Mouse (Mus musculus) hindbrain, embryonic 11.5 days (tissue): ENCODE data around the gene Sell. TPM values are rescaled to one million over a fixed set of nuclear protein-coding genes. Genes with fewer than 3 reads are reported as not detected.
A peak's percentile ranks its signal among the peaks of the same experiment; 100 is the strongest.

Experiments used
- ATAC-seq: fragments of 200-750 bp; cut with Nextera tagmentation; 2 replicates; pipeline ENCODE4 v1.8.0; 2017; ENCODE audit warnings: mild to moderate bottlenecking, moderate TSS enrichment, moderate library complexity; ENCODE audit not compliant: low FRiP score
- DNase-seq: peaks from one replicate; pipeline ENCODE4 v3.0.0-alpha.2; 2015; ENCODE audit warnings: low spot score
- H3K27ac ChIP-seq: fragments of 300-500 bp; sonication (generic); 2 replicates; pipeline ENCODE4 v1.5.1; 2014; ENCODE audit warnings: mild to moderate bottlenecking, low read depth, low read length
- H3K27me3 ChIP-seq: fragments of 300-500 bp; sonication (generic); 2 replicates; pipeline ENCODE4 v1.6.1; 2014; ENCODE audit warnings: mild to moderate bottlenecking, low read length, moderate library complexity, mixed read lengths; ENCODE audit not compliant: control insufficient read depth, insufficient read depth
- H3K36me3 ChIP-seq: fragments of 300-500 bp; sonication (generic); 2 replicates; pipeline ENCODE4 v1.6.1; 2014; ENCODE audit warnings: mild to moderate bottlenecking, low read length, moderate library complexity, mixed read lengths; ENCODE audit not compliant: control insufficient read depth, insufficient read depth
- H3K4me1 ChIP-seq: fragments of 300-500 bp; sonication (generic); replicated peaks from 2 replicates; pipeline ENCODE4 v1.6.1; 2014; ENCODE audit warnings: low read length, mixed read lengths; ENCODE audit not compliant: control insufficient read depth, insufficient read depth
- H3K4me2 ChIP-seq: fragments of 300-500 bp; sonication (generic); replicated peaks from 2 replicates; pipeline ENCODE4 v1.6.1; 2014; ENCODE audit warnings: mild to moderate bottlenecking, low read depth, low read length
- H3K4me3 ChIP-seq: fragments of 300-500 bp; sonication (generic); 2 replicates; pipeline ENCODE4 v1.5.1; 2014; ENCODE audit warnings: low read depth, low read length
- H3K9ac ChIP-seq: fragments of 300-500 bp; sonication (generic); 2 replicates; pipeline ENCODE4 v1.6.1; 2014; ENCODE audit warnings: low read depth, low read length
- H3K9me3 ChIP-seq: fragments of 300-500 bp; sonication (generic); 2 replicates; pipeline ENCODE4 v1.6.1; 2016; ENCODE audit warnings: low read length; ENCODE audit not compliant: control insufficient read depth
- WGBS: fragments of 180-500 bp; shearing (Covaris S2); extraction: QIAGEN DNeasy Blood & Tissue Kit; methylation state at CpG from one replicate; pipeline ENCODE4 v1.1.7; 2014; 5-methylcytosine and 5-hydroxymethylcytosine counted together
- polyA plus RNA-seq: library from polyadenylated mRNA; unstranded; fragments of >200 nt; fragmentation: Nextera tagmentation; extraction: Ambion mirVana; gene quantifications from 2 replicates; pipeline ENCODE4 v1.2.1, GENCODE M21; 2014

Gene Sell
- polyA plus RNA-seq, 1 experiment from 2014 or later: not detected

DNA sequence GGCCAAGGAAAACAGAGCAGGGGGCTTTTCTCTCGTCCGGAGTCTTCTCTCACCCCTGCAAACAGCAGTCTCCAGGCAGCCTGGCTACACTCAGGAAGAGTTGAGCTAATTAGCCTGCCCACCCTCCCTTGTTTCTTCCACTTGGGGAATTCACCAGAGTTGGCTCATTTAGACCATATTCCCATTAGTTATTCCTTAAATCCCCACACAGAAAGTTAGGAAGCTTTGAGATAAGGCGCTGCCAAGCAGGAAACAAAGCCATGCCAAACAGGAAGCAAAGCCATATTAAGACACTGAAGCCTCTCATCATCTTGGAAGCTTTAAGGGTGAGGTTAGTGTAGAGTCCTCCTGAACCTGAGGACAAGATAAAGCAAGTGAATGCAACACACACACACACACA, 18.2 kb upstream of the Sell start:
- H3K4me1 ChIP-seq: no peaks in the 10 kb centered on the region
- no peaks in the 10 kb centered on the region for H3K9me3 ChIP-seq
- DNase-seq (no peak), ATAC-seq (no peak)
- H3K27me3 ChIP-seq: no peaks in the 10 kb centered on the region
- 81% methylated on average over 3 of the region's 3 CpGs for WGBS
- H3K27ac ChIP-seq: no peak overlapping the region
- H3K4me2 ChIP-seq: no peak overlapping the region
- H3K9ac ChIP-seq: no peak overlapping the region
- no peak overlapping the region for H3K4me3 ChIP-seq
- no peaks in the 10 kb centered on the region for H3K36me3 ChIP-seq

- H3K27me3 ChIP-seq: no peaks in the 10 kb centered on the region
- H3K4me3 ChIP-seq: no peak within 1 kb of the TSS
- no peak for ATAC-seq
- H3K4me2 ChIP-seq: no peak within 1 kb of the TSS
- WGBS: 83% methylated on average over 5 of the region's 5 CpGs
- no peak within 1 kb of the TSS for H3K27ac ChIP-seq
- no peaks in the 10 kb centered on the region for H3K36me3 ChIP-seq
- no peaks in the 10 kb centered on the region for H3K9me3 ChIP-seq
- H3K9ac ChIP-seq: no peak within 1 kb of the TSS
- DNase-seq: no peak
- no peaks in the 10 kb centered on the region for H3K4me1 ChIP-seq
These were observed 13.8 kb upstream of the Sell start, which contains the start of gene Sele for GRCm38 (mm10) chr1:164047934-164048333. Sele (plus strand) TSS chr1:164048234.

GRCm38 (mm10) chr1:164053561-164053960, 8.2 kb upstream of the Sell start:
- 97% methylated on average over 9 of the region's 9 CpGs for WGBS
- ATAC-seq: no peak
- no peak for DNase-seq

DNA sequence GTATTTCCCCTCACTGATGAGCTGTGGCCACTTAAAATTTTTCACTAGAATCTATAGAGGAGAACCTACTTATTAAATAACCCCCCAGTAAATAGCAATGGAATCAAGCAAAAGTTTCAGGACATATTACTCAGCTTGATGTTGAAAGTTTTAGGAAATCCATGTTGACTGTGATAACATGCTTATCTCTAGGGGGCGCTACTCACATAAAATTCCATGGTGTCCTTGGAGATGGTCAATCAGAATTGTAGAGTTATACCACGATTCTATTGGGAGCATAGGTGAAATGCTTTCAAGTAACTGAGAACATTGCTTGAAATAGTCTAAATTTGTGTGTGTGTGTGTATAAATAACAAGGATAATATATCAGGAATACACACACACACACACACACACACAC, 7.0 kb upstream of the Sell start:
- DNase-seq (no peak), ATAC-seq (no peak)
- no peak overlapping the region for H3K4me2 ChIP-seq
- H3K27ac ChIP-seq: no peak overlapping the region
- no peaks in the 10 kb centered on the region for H3K27me3 ChIP-seq
- no peak overlapping the region for H3K4me3 ChIP-seq
- H3K9ac ChIP-seq: no peak overlapping the region
- no peaks in the 10 kb centered on the region for H3K4me1 ChIP-seq
- 47% methylated on average over 2 of the region's 2 CpGs for whole genome bisulfite sequencing
- H3K9me3 ChIP-seq: no peaks in the 10 kb centered on the region
- H3K36me3 ChIP-seq: no peaks in the 10 kb centered on the region

More at GRCm38 (mm10) chr1:164053561-164053960, 8.2 kb upstream of the Sell start:
- no peak overlapping the region for H3K9ac ChIP-seq
- no peaks in the 10 kb centered on the region for H3K9me3 ChIP-seq
- H3K27ac ChIP-seq: no peak overlapping the region
- no peak overlapping the region for H3K4me3 ChIP-seq
- H3K4me2 ChIP-seq: no peak overlapping the region
- H3K27me3 ChIP-seq: no peaks in the 10 kb centered on the region
- H3K4me1 ChIP-seq: no peaks in the 10 kb centered on the region
- H3K36me3 ChIP-seq: no peaks in the 10 kb centered on the region

GRCm38 (mm10) chr1:164060071-164060470, 1.7 kb upstream of the Sell start:
- H3K9me3 ChIP-seq: no peaks in the 10 kb centered on the region
- H3K27me3 ChIP-seq: no peaks in the 10 kb centered on the region
- H3K4me1 ChIP-seq: no peaks in the 10 kb centered on the region
- no peak overlapping the region for H3K27ac ChIP-seq
- no peaks in the 10 kb centered on the region for H3K36me3 ChIP-seq
- no peak overlapping the region for H3K4me2 ChIP-seq
- no peak for ATAC-seq
- WGBS: 84% methylated on average over 4 of the region's 4 CpGs
- no peak for DNase-seq
- H3K9ac ChIP-seq: no peak overlapping the region
- H3K4me3 ChIP-seq: no peak overlapping the region

DNA sequence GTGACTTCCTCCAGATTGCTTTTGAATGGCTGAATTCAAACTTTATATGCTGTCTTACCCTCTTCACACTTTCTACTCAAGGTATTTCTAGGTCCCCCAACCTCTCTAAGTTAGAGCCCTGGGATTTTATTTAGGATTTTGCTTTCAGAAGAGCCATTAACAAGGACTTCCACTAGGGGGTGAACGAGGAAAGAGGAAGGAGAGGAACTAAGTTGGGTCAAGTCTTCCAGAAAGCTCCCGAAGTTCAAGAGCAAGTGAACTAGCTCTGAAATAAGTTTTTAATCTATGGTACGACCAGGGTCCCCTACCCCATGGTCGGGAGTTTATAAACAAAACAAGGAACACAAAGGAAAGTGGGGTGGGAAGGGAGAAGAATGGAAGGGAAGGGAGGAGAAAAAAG, 504 bp upstream of the Sell start:
- DNase-seq: peak; percentile 14
- Histone ChIP-seq H3K36me3 (no peaks in the 10 kb centered on the region), H3K4me1 (no peaks in the 10 kb centered on the region), H3K9ac (no peak overlapping the region), H3K27ac (no peak overlapping the region), H3K4me3 (no peak overlapping the region), H3K4me2 (no peak overlapping the region), H3K9me3 (no peaks in the 10 kb centered on the region), H3K27me3 (no peaks in the 10 kb centered on the region)
- 43% methylated on average over 4 of the region's 4 CpGs for WGBS
- no peak for ATAC-seq

GRCm38 (mm10) chr1:164062856-164063255, 1.1 kb downstream of the Sell start:
- 64% methylated on average over 2 of the region's 2 CpGs for WGBS
- Histone ChIP-seq H3K4me2 (no peak overlapping the region), H3K9ac (no peak overlapping the region), H3K27me3 (no peaks in the 10 kb centered on the region), H3K27ac (no peak overlapping the region), H3K4me3 (no peak overlapping the region), H3K36me3 (no peaks in the 10 kb centered on the region), H3K4me1 (no peaks in the 10 kb centered on the region), H3K9me3 (no peaks in the 10 kb centered on the region)
- DNase-seq (no peak), ATAC-seq (no peak)

DNA sequence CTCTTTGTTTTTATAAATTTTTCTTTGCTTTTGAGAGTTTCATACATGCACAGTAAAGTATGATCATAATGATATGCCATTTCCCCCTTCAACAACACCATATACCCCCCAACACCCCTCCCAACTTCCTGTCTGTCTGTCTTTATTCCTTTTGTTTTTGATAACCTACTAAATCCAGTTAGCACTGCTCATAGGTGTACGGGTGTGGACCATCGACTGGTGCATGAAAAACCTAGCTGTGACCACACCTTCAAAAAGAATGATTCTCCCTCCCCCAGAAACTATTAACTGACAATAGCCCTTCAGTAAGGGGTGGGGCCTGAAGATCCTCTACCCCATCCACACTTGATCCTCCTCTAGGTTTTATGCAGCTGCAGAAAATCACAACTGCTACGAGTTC, 2.0 kb downstream of the Sell start:
- WGBS: 67% methylated on average over 3 of the region's 3 CpGs
- Histone ChIP-seq H3K27me3 (no peaks in the 10 kb centered on the region), H3K9me3 (no peaks in the 10 kb centered on the region), H3K27ac (no peak overlapping the region), H3K4me3 (no peak overlapping the region), H3K9ac (no peak overlapping the region), H3K4me2 (no peak overlapping the region), H3K36me3 (no peaks in the 10 kb centered on the region), H3K4me1 (no peaks in the 10 kb centered on the region)
- no peak for DNase-seq
- ATAC-seq: no peak

- H3K36me3 ChIP-seq: no peaks in the 10 kb centered on the region
- no peaks in the 10 kb centered on the region for H3K27me3 ChIP-seq
- H3K4me1 ChIP-seq: no peaks in the 10 kb centered on the region
- no peak overlapping the region for H3K4me2 ChIP-seq
- no peak for ATAC-seq
- no peak overlapping the region for H3K9ac ChIP-seq
- no peak overlapping the region for H3K4me3 ChIP-seq
- H3K9me3 ChIP-seq: no peaks in the 10 kb centered on the region
- no peak overlapping the region for H3K27ac ChIP-seq
- DNase-seq: no peak
These were observed 7.5 kb downstream of the Sell start for GRCm38 (mm10) chr1:164069261-164069660.
